Mouse (Mus musculus) heart, postnatal 36 days (tissue): ENCODE measurements around the gene Cdpf1. TPM values are rescaled to one million over a fixed set of nuclear protein-coding genes. Genes with fewer than 3 reads are reported as not detected.
"Not testable (repeated sequence)": the region's sequence is repeated elsewhere in the genome, so short reads cannot be mapped to it uniquely, and the experiment has no call there.

Experiments
- DNase-seq, 2 experiments: peaks; one replicate each; pipeline ENCODE4 v3.0.0; 2021 to 2022
- intact Hi-C: fragments of 180-260 bp; cut with DNase I; formaldehyde crosslinking; loops from one replicate; pipeline ENCODE4 v1.15.1; 2025
- total RNA-seq, 2 experiments: library from RNA; stranded (reverse); gene quantifications; 2 replicates each; pipeline ENCODE4 v1.2.3; 2021

Gene Cdpf1
- total RNA-seq, 2 experiments from 2014 or later = 35.6 to 41.4 TPM

DNA sequence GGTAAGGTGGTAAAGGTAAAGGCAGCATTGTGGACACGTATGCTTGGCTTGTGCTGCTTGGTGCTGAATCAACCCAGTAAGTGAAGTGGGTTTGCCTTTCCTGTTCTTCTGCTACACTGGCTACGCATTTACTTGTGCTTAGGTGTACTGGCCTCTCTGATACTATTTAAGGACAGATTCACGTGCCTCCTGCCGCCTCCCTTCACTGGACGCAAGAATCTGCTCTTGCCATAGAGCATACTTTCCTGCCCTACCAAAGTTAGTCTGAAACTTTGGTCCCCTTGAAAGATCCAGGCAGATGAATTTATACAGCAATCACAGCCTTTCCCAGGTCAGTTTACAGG lies 1.1 kb downstream of the Cdpf1 start:
- DNase-seq = peak in 1 of 2 experiments; percentile 27
- intact Hi-C loops = loop anchor here (2.0 kb wide), 1 partner anchor 48 kb away; the partner anchor contains the start of gene Gtse1

- intact Hi-C loops = no loop called here
- no peak for DNase-seq
Observed at GRCm38 (mm10) chr15:85809091-85809490, 2.4 kb downstream of the Cdpf1 start.

DNA sequence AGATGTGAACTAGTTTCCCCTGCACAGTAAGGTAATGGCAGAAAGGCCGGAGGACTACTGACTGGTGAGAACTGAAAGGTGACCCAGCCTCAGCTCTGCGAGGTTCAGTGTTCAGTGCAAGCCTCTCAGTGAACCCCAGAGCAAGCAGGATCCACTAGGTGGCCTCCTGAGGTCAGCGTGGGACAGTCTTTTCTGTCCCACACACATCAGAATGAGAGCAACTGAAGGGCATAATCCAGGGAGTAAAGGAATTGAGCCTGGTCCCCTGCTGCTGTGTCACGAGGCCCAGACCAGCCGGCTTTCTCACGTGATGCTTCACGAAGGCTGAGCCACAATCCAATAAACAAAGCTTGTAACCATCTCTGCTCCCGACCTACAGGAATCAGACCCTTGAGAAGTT lies 3.1 kb downstream of the Cdpf1 start:
- no peak for DNase-seq

GRCm38 (mm10) chr15:85808031-85808430 lies 3.5 kb downstream of the Cdpf1 start:
- intact Hi-C loops = no loop called here
- DNase-seq = no peak

More for the DNA sequence above, 3.1 kb downstream of the Cdpf1 start:
- intact Hi-C loops = no loop called here

- intact Hi-C loops = no loop called here
- no peak for DNase-seq
Observed at GRCm38 (mm10) chr15:85807404-85807803, 4.1 kb downstream of the Cdpf1 start.

GRCm38 (mm10) chr15:85806886-85807285 lies 4.6 kb downstream of the Cdpf1 start:
- intact Hi-C loops = no loop called here
- DNase-seq = no peak

DNA sequence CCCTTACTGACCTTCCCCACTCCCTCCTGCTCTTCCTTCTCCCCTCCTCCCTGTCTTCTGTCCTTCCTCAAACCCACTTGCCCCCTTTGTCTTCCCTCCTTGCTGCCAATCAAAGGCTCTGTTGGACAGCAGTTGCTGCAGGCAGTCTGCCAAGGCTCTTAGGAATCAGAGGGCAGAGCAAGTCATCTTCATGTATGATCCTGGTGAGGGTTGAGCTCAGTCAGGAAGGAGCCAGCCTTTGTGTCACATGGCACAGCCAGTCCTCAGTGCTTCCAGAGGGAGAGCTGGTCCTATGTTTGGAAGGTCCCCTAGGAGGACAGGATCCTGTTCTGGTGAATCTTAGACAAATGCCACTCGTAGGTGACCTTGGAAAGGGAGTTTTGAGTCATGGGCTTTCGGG lies 8.6 kb downstream of the Cdpf1 start:
- peak; percentile 45 for DNase-seq

GRCm38 (mm10) chr15:85798676-85799075 lies 12.8 kb downstream of the Cdpf1 start:
- intact Hi-C loops = no loop called here
- DNase-seq = peak in 1 of 2 experiments; percentile 14

More for the DNA sequence above, 8.6 kb downstream of the Cdpf1 start:
- intact Hi-C loops = no loop called here

DNA sequence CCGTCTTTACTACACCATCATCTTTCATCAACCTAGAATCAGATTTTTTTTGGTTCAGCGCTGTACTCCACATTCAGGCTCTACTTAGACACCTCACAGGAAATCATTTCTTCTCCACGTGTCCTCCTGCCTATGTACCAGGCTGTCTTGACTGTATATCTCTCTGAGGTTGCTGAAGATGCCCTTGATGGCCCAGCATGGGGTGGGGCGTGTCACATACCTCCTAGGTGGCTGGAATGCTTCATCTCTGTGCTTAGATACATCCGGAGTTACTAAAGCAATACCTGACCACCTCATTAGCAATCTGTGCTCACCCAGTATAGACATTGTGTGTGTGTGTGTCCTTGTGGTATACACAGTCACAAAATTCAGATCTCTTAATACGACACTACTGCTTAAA lies 16.0 kb downstream of the Cdpf1 start:
- DNase-seq = no peak
- intact Hi-C loops = no loop called here

DNA sequence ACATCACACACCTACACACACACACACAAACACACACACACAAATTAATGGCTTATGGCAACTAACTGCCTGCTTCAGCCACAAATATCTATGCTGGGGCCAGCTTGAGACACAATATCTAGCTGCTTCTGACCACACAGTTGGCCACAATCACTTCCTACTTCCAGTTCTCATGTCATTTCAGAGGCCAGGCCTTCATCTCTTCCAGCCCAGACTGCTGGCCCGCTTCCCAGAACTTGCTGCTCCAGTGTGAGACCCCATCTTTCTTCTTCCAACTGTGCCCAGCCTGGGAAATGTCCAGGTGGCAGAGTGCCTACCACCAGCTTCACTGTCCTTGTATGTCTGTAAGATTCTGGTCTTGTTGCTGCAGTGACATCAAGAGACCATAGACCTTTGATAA lies 18.7 kb downstream of the Cdpf1 start:
- DNase-seq = peak; percentile 67 to 69
- intact Hi-C loops = loop anchor here (5.0 kb wide), 1 partner anchor 36 kb away; no protein-coding TSS in a partner anchor

DNA sequence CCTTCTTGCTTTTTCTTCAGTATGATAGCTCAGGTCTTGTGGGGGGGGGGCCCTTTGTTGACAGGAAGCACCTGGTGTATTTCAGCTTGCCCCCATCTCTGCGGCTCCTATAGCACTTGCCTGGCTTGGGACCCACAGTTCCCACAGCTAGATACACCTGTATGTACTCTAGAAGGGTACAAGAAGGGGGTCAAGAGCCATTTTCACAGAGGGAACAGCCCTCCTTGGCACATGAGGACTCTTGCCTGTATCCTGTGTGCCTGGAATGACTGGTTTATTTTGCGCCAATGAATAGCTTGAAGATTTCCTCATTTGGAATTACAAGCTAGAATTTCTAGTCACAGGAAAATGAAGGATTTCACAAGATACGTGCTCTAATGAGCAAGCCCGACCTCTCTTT lies 20.0 kb downstream of the Cdpf1 start:
- intact Hi-C loops = loop anchor here (5.0 kb wide), 1 partner anchor 34 kb away; no protein-coding TSS in a partner anchor

DNA sequence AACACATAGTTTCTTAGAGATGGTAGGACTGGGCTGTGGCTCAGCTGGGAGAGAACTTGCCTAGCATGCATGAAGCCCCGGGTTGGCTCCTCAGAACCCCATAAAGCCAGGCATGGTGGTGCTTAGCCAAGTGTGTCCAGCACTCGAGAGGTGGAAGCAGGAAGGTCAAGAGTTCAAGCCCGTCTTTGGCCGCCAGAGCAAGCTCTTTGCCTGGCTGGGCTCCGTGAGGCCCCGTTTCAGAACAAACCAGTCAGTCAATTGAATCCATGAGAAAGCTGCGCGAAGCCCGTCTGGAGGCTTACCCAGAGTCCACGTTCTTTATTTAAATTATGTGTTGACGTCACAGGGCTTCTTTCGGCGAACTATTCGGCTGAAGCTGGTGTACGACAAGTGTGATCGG lies 22.9 kb downstream of the Cdpf1 start:
- intact Hi-C loops = no loop called here
- no peak for DNase-seq

More for the DNA sequence above, 20.0 kb downstream of the Cdpf1 start:
- no peak for DNase-seq

DNA sequence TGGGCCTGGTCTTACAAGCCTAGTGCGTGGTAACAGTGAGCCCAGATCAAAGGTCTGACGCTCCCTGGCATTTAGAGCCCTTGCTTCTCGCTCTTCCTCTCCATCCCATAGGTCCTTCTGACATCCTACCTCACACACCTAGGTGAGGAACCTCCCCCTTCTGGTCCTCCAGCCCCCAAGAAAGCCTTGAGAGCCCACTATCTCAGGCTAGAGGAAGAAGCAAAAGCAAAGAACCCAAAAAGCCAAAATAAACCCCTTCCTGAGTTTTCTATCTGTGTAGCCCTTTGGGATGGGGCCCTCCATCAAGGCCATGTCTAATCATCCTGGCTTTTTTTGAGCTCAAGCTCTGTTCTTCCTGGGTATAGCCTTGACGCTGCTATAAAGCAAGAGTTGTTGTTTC lies 23.4 kb downstream of the Cdpf1 start:
- intact Hi-C loops = no loop called here
- no peak for DNase-seq

DNA sequence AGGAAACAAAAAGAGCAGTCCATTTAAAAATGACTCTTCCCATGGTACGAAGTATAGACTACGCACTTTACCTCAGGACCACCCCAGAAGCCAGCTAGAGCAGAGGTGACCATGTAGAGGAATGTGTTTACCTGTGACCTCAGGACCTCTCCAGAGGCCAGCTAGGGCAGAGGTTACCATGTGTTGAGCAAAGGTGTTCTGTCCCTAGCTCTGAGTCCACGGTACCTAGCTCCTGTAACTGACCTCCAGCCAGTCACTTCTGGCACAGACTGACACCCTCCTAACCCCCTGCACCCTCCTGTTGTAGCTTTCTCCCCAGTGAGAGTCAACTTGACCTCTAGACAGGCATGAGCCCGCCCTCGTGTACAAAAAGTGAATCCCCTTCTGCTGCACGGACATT lies 24.0 kb downstream of the Cdpf1 start:
- no peak for DNase-seq
- intact Hi-C loops = no loop called here

GRCm38 (mm10) chr15:85786711-85787110 lies 24.8 kb downstream of the Cdpf1 start:
- intact Hi-C loops = no loop called here
- DNase-seq = no peak

- intact Hi-C loops = no loop called here
- no peak for DNase-seq
Observed at GRCm38 (mm10) chr15:85784341-85784740, 27.2 kb downstream of the Cdpf1 start.

- intact Hi-C loops = no loop called here
- DNase-seq = no peak
Observed at GRCm38 (mm10) chr15:85783146-85783545, 28.4 kb downstream of the Cdpf1 start.

GRCm38 (mm10) chr15:85778891-85779290 lies 32.6 kb downstream of the Cdpf1 start:
- DNase-seq, intact Hi-C loops: not testable (repeated sequence)

DNA sequence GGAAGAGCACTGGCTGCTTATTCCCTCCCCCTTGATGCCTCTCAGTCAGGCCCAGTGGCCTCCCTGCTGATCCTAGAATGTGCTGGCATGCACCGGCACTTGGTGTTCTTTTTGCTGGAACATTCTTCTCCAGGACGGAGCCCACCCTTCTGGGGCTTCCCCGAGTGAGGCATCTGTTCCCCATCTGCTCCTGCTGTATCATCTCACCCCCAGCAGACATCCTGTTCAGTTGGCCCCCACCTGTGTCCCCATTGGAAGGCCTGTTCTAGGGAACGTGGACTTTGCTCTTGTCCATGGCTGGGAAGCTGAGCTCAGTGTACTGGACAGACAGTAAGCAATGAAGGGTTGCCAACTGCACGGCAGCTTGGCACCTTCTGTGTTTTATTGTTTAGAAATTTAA lies 34.7 kb downstream of the Cdpf1 start:
- intact Hi-C loops = no loop called here
- DNase-seq = no peak

GRCm38 (mm10) chr15:85776241-85776640 lies 35.3 kb downstream of the Cdpf1 start:
- DNase-seq = no peak
- intact Hi-C loops = no loop called here

DNA sequence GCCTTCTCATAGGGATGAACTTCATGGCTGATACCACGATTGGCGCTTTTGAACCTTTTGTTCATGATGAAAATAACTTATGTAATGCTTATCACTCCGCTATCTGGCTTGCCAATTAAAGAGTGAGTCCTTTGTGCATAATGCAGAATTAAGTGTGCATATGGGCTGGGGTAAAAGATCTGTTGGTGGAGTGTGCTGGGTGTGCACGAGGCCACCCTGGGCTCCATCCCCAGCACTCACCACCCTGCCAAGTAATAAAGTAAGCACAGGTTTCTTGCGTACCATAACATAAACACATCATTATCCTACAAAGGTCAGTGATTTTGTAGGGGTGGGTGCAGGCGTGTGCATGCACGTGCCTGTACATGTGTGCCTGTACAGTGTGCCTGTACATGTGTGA lies 36.5 kb downstream of the Cdpf1 start:
- intact Hi-C loops = no loop called here
- DNase-seq = no peak

GRCm38 (mm10) chr15:85774419-85774818 lies 37.1 kb downstream of the Cdpf1 start:
- no peak for DNase-seq
- intact Hi-C loops = no loop called here

GRCm38 (mm10) chr15:85772146-85772740 lies 39.3 kb downstream of the Cdpf1 start:
- intact Hi-C loops = no loop called here

More at GRCm38 (mm10) chr15:85772146-85772740, 39.3 kb downstream of the Cdpf1 start:
- DNase-seq = no peak
